Mouse (Mus musculus) ES-E14 (cell line): ENCODE data around the gene Cfb. TPM values are rescaled to one million over a fixed set of nuclear protein-coding genes. Genes with fewer than 3 reads are reported as not detected.
A peak's percentile ranks its signal among the peaks of the same experiment; 100 is the strongest.

Source experiments
- DNase-seq: peaks from one replicate; pipeline ENCODE4 v3.0.0-alpha.2; 2013; ENCODE audit warnings: low read depth, low spot score
- H3K27ac ChIP-seq: 2 replicates; pipeline ENCODE4 v1.5.1; 2012; ENCODE audit warnings: low read depth, mild to moderate bottlenecking, low read length, moderate library complexity, mixed read lengths; ENCODE audit not compliant: poor library complexity, insufficient read depth, severe bottlenecking
- H3K36me3 ChIP-seq: 2 replicates; pipeline ENCODE4 v1.6.1; 2012; ENCODE audit warnings: mild to moderate bottlenecking, low read length, moderate library complexity, mixed read lengths; ENCODE audit not compliant: control insufficient read depth, poor library complexity, insufficient read depth, severe bottlenecking
- H3K4me1 ChIP-seq, 2 experiments: fragments of 150-350 bp in 1 of 2; sonication (generic) in 1 of 2; 2 replicates each; pipeline ENCODE4 v1.6.1; 2012; ENCODE audit warnings: low read length in 2 of 2, mild to moderate bottlenecking in 1 of 2, mixed read lengths in 1 of 2; ENCODE audit not compliant: control insufficient read depth in 2 of 2, insufficient read depth in 2 of 2, poor library complexity in 1 of 2
- H3K4me3 ChIP-seq, 2 experiments: fragments of 150-350 bp in 1 of 2; sonication (generic) in 1 of 2; 2 replicates each; pipeline ENCODE4 v1.5.1; 2012; ENCODE audit warnings: low read length in 2 of 2, low read depth in 1 of 2, mild to moderate bottlenecking in 1 of 2, mixed read lengths in 1 of 2; ENCODE audit not compliant: insufficient read depth in 1 of 2, poor library complexity in 1 of 2, severe bottlenecking in 1 of 2
- H3K9ac ChIP-seq: 2 replicates; pipeline ENCODE4 v1.6.1; 2012; ENCODE audit warnings: low read depth, mild to moderate bottlenecking, low read length, mixed read lengths; ENCODE audit not compliant: poor library complexity, insufficient read depth, severe bottlenecking
- H3K9me3 ChIP-seq: fragments of 150-350 bp; sonication (generic); 2 replicates; pipeline ENCODE4 v1.6.1; 2012; ENCODE audit warnings: low read depth, mild to moderate bottlenecking, low read length; ENCODE audit not compliant: control insufficient read depth, insufficient read depth
- CHD2 ChIP-seq: IDR thresholded peaks from 2 replicates; pipeline ENCODE4 v1.6.1; 2014; ENCODE audit warnings: mild to moderate bottlenecking, low read depth, low read length, inconsistent platforms
- HCFC1 ChIP-seq: IDR thresholded peaks from 2 replicates; pipeline ENCODE4 v1.6.1; 2012; ENCODE audit warnings: low read length, inconsistent platforms, borderline replicate concordance; ENCODE audit not compliant: insufficient read depth
- MAFK ChIP-seq: IDR thresholded peaks from 2 replicates; pipeline ENCODE4 v1.6.1; 2014; ENCODE audit warnings: mild to moderate bottlenecking, low read depth, low read length, inconsistent platforms; ENCODE audit not compliant: insufficient read depth
- ZC3H11A ChIP-seq: IDR thresholded peaks from 2 replicates; pipeline ENCODE4 v1.6.1; 2012; ENCODE audit warnings: low read depth, mild to moderate bottlenecking, inconsistent platforms, low read length, borderline replicate concordance
- ZNF384 ChIP-seq: IDR thresholded peaks from 2 replicates; pipeline ENCODE4 v1.6.1; 2012; ENCODE audit warnings: low read depth, low read length, inconsistent platforms
- in situ Hi-C, 2 experiments: fragments of 600-800 bp; cut with MboI; formaldehyde crosslinking; loops; one replicate each; pipeline ENCODE4 v1.15.1; 2025; ENCODE audit warnings: low sequenced_read_pairs in 2 of 2, inconsistent platforms in 1 of 2; ENCODE audit not compliant: unreplicated experiment in 2 of 2
- total RNA-seq: library from RNA; depleted of rRNA; stranded (reverse); fragments of 300-350 nt; gene quantifications from 2 replicates; pipeline ENCODE4 v1.2.3, GENCODE M21; 2012

The Cfb gene
- total RNA-seq, 1 experiment = 0.18 TPM

DNA sequence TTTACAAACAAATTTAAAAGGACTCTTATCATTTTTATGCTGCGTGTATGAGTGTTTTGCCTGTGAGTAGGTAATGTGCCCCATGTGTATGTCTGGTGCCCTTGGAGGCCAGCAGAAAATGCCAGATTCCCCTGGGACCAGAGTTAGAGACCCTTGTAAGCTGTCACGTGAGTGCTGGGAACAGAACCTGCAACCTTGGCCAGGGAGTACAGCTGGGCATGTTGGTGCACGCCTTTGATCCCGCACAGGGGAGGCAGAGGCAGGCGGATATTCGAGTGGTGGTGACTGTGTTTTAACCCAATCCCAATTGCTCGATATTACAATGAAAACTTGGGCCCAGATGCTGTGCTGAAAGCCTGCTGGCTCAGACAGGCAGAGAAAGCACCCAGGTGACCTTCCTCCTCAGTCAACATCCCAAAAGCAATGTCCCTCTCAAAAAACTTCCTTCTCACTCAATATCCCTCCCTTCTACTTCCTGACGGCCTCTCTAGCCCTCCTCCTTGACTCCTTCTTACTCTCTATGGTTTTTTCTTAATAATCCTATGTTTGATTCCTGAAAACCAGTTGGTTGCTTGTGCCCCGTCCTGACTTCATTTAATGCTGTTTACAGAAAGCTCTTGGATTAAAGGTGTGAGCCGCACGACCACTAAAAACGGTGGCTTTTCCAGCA, 27.9 kb upstream of the Cfb start:
- no peak for DNase-seq
- 0 out of 2 replicates have a peak, but pooled peaks have one; percentile 39 for TF ChIP-seq HCFC1
- TF ChIP-seq CHD2 = no peak
- in situ Hi-C loops = no loop called here
- Histone ChIP-seq H3K9me3 (no peaks in the 10 kb centered on the region), H3K27ac (peak overlapping the region; percentile 23), H3K4me3 (peak overlapping the region; percentile 31 to 41; a peak in 2 of 4 replicates), H3K4me1 (peaks cover 1 to 9% of the 10 kb centered on the region in 2 experiments; a peak in 3 of 4 replicates), H3K36me3 (no peaks in the 10 kb centered on the region), H3K9ac (peak overlapping the region; percentile 44)

DNA sequence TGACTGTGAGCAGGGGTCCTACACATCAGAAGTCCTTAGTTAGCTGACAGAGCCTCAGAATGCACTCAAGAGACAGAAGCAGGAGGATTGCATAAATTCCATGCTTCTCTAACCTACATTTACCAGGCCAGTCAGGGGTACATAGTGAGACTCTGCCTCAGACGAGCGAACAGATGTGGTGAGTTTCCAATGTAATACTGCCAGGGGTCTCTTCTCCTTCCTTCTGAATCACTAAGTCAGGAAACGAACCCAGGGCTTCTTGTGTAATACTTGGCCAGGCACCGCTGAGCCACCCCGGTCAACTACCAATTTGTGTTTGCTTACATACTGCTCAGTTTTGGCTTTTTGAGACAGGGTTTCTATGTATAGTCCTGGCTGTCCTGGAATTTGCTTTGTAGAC, 25.6 kb upstream of the Cfb start:
- Histone ChIP-seq H3K9ac (no peak overlapping the region), H3K36me3 (no peaks in the 10 kb centered on the region), H3K4me1 (peaks cover 1 to 7% of the 10 kb centered on the region in 2 experiments; a peak in 1 of 4 replicates), H3K9me3 (no peaks in the 10 kb centered on the region), H3K27ac (no peak overlapping the region), H3K4me3 (no peak overlapping the region)
- in situ Hi-C loops = no loop called here
- no peak for DNase-seq
- TF ChIP-seq ZNF384 = no peak
- no peak for TF ChIP-seq HCFC1

DNA sequence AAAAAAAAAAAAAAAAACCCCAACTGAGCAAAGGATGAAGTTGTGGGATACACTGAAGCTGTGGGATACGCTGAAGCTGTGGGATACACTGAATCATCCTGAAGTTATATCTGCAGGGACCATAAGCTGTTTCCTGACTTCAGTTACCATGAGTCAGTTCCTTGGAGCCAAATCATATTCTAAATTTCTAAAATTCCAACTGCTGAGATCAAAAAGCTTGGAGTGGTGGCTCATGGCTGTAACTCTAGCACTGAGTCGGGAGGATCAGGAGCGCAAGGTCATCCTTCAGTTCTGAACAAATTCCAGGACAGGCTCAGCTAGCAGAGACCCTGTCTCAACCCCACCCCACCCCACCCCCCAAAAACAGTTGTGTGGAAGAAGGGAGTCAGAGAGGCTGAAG, 23.3 kb upstream of the Cfb start:
- H3K9me3 ChIP-seq = no peaks in the 10 kb centered on the region
- peaks cover 1 to 4% of the 10 kb centered on the region in 2 experiments; a peak in 2 of 4 replicates for H3K4me1 ChIP-seq
- TF ChIP-seq MAFK (no peak), HCFC1 (no peak), ZC3H11A (no peak), CHD2 (no peak), ZNF384 (no peak)
- no peak overlapping the region for H3K4me3 ChIP-seq
- in situ Hi-C loops = no loop called here
- no peak overlapping the region for H3K9ac ChIP-seq
- no peaks in the 10 kb centered on the region for H3K36me3 ChIP-seq
- H3K27ac ChIP-seq = no peak overlapping the region
- DNase-seq = no peak

DNA sequence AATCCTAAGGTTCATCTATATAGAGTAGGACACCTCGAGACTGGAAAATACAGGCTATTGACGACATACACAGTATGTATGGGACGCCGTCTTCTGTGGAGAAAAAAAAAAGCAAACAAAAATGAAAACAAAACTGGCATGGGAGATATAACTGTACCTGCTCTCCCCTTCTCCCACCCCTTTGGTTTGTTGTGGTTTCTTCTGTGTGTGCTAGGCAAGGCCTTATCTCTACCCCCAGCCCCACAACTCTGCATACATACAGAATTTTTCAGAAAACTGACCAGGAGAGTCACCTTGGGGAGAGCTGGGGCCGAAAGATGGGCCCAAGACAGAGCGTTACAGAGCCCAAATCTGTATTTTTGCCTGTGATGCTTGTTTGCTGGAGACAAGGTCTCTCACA, 22.4 kb upstream of the Cfb start:
- in situ Hi-C loops = no loop called here
- TF ChIP-seq MAFK (no peak), HCFC1 (no peak), ZC3H11A (no peak), ZNF384 (no peak), CHD2 (no peak)
- no peak overlapping the region for H3K27ac ChIP-seq

DNA sequence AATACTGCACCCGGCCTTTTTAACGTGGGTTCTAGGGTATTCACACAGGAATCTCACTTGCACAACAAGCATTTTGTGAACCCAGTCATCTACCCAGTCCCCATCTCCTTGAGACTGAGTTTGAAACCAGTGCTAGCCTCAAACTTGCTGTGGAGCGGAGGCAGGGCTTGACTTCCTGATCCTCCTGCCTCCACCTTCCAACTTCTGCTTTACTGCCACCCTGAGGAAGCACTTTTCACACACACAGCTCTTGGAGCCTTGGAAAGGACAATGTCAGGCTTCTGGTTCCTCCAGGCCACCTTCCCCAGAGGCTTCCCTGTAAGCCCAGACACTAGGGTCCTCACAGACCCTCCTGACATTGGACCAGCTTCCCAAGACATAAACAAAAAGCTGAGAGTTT, 21.0 kb upstream of the Cfb start:
- Histone ChIP-seq H3K9ac (no peak overlapping the region), H3K4me1 (peaks cover 0 to 3% of the 10 kb centered on the region in 2 experiments; a peak in 2 of 4 replicates), H3K4me3 (no peak overlapping the region), H3K36me3 (no peaks in the 10 kb centered on the region), H3K27ac (no peak overlapping the region), H3K9me3 (no peaks in the 10 kb centered on the region)
- TF ChIP-seq CHD2 = no peak
- TF ChIP-seq ZC3H11A = no peak
- no peak for TF ChIP-seq ZNF384
- TF ChIP-seq HCFC1 = no peak
- TF ChIP-seq MAFK = no peak
- in situ Hi-C loops = no loop called here
- no peak for DNase-seq

More for the DNA sequence above, 22.4 kb upstream of the Cfb start:
- Histone ChIP-seq H3K36me3 (no peaks in the 10 kb centered on the region), H3K9me3 (no peaks in the 10 kb centered on the region), H3K9ac (no peak overlapping the region), H3K4me3 (no peak overlapping the region), H3K4me1 (peaks cover 0 to 1% of the 10 kb centered on the region in 2 experiments; a peak in 2 of 4 replicates)
- no peak for DNase-seq
